Mouse (Mus musculus) right cerebral cortex, postnatal 25 days (tissue): ENCODE results near the gene Slc38a6.

ENCODE experiments used
- DNase-seq: peaks from one replicate; pipeline ENCODE4 v3.0.0; 2022

Slc38a6 gene

GRCm38 (mm10) chr12:73358640-73359039 is 72.1 kb downstream of the Slc38a6 start:
- DNase-seq = no peak

- no peak for DNase-seq
Measured at GRCm38 (mm10) chr12:73359520-73359919, 72.9 kb downstream of the Slc38a6 start.

GRCm38 (mm10) chr12:73361201-73361600 is 74.6 kb downstream of the Slc38a6 start:
- no peak for DNase-seq

GRCm38 (mm10) chr12:73363401-73363800 is 76.8 kb downstream of the Slc38a6 start:
- DNase-seq = no peak

- DNase-seq = no peak
Measured at GRCm38 (mm10) chr12:73363956-73364355, 77.4 kb downstream of the Slc38a6 start.

- no peak for DNase-seq
Measured at GRCm38 (mm10) chr12:73366581-73366980, 80.0 kb downstream of the Slc38a6 start.

- no peak for DNase-seq
Measured at GRCm38 (mm10) chr12:73367460-73368079, 81.0 kb downstream of the Slc38a6 start.

GRCm38 (mm10) chr12:73368868-73369608 is 82.5 kb downstream of the Slc38a6 start:
- no peak for DNase-seq

GRCm38 (mm10) chr12:73370367-73370944 is 83.9 kb downstream of the Slc38a6 start:
- DNase-seq = no peak

GRCm38 (mm10) chr12:73371132-73371531 is 84.6 kb downstream of the Slc38a6 start:
- DNase-seq = peak; percentile 13

GRCm38 (mm10) chr12:73378026-73378425 is 91.4 kb downstream of the Slc38a6 start:
- DNase-seq = no peak

GRCm38 (mm10) chr12:73378724-73379355 is 92.3 kb downstream of the Slc38a6 start:
- DNase-seq = no peak

- no peak for DNase-seq
Measured at GRCm38 (mm10) chr12:73380686-73381360, 94.2 kb downstream of the Slc38a6 start.

- no peak for DNase-seq
Measured at GRCm38 (mm10) chr12:73381452-73381851, 94.9 kb downstream of the Slc38a6 start.

- no peak for DNase-seq
Measured at GRCm38 (mm10) chr12:73382290-73383178, 96.0 kb downstream of the Slc38a6 start.

- no peak for DNase-seq
Measured at GRCm38 (mm10) chr12:73383179-73383510, 96.6 kb downstream of the Slc38a6 start.

GRCm38 (mm10) chr12:73383861-73384260 is 97.3 kb downstream of the Slc38a6 start:
- no peak for DNase-seq

GRCm38 (mm10) chr12:73384747-73385146 is 98.2 kb downstream of the Slc38a6 start:
- no peak for DNase-seq

GRCm38 (mm10) chr12:73392507-73392906 is 105.9 kb downstream of the Slc38a6 start:
- DNase-seq = no peak

- no peak for DNase-seq
Measured at GRCm38 (mm10) chr12:73393018-73393417, 106.4 kb downstream of the Slc38a6 start.

- DNase-seq = no peak
Measured at GRCm38 (mm10) chr12:73393881-73394291, 107.3 kb downstream of the Slc38a6 start.

- DNase-seq = no peak
Measured at GRCm38 (mm10) chr12:73394571-73394970, 108.0 kb downstream of the Slc38a6 start.
